Mouse (Mus musculus) midbrain, embryonic 11.5 days (tissue): Measurements from ENCODE around the gene Catsperz. TPM values are rescaled to one million over a fixed set of nuclear protein-coding genes. Genes with fewer than 3 reads are reported as not detected.
A peak's percentile ranks its signal among the peaks of the same experiment; 100 is the strongest.

Experiments used
- ATAC-seq: fragments of 200-750 bp; cut with Nextera tagmentation; 2 replicates; pipeline ENCODE4 v1.8.0; 2017; ENCODE audit warnings: moderate TSS enrichment, moderate library complexity; ENCODE audit not compliant: low FRiP score
- DNase-seq: peaks from one replicate; pipeline ENCODE4 v3.0.0; 2015; ENCODE audit warnings: low spot score; ENCODE audit errors: missing footprints
- H3K27ac ChIP-seq: fragments of 300-500 bp; sonication (generic); 2 replicates; pipeline ENCODE4 v1.5.1; 2014; ENCODE audit warnings: low read depth, low read length
- H3K27me3 ChIP-seq: fragments of 300-500 bp; sonication (generic); 2 replicates; pipeline ENCODE4 v1.6.1; 2014; ENCODE audit warnings: mild to moderate bottlenecking, low read length, moderate library complexity, mixed read lengths; ENCODE audit not compliant: control insufficient read depth, insufficient read depth
- H3K36me3 ChIP-seq: fragments of 300-500 bp; sonication (generic); 2 replicates; pipeline ENCODE4 v1.6.1; 2014; ENCODE audit warnings: mild to moderate bottlenecking, low read length, moderate library complexity, mixed read lengths; ENCODE audit not compliant: control insufficient read depth, insufficient read depth
- H3K4me1 ChIP-seq: fragments of 300-500 bp; sonication (generic); 2 replicates; pipeline ENCODE4 v1.6.1; 2014; ENCODE audit warnings: low read length; ENCODE audit not compliant: control insufficient read depth, insufficient read depth
- H3K4me2 ChIP-seq: fragments of 300-500 bp; sonication (generic); 2 replicates; pipeline ENCODE4 v1.6.1; 2014; ENCODE audit warnings: mild to moderate bottlenecking, moderate library complexity
- H3K4me3 ChIP-seq: fragments of 300-500 bp; sonication (generic); 2 replicates; pipeline ENCODE4 v1.5.1; 2014; ENCODE audit warnings: low read depth, low read length
- H3K9ac ChIP-seq: fragments of 300-500 bp; sonication (generic); 2 replicates; pipeline ENCODE4 v1.6.1; 2014; ENCODE audit warnings: low read length
- H3K9me3 ChIP-seq: fragments of 300-500 bp; sonication (generic); 2 replicates; pipeline ENCODE4 v1.6.1; 2016; ENCODE audit warnings: low read length; ENCODE audit not compliant: control insufficient read depth
- WGBS: fragments of 180-500 bp; shearing (Covaris S2); extraction: QIAGEN DNeasy Blood & Tissue Kit; methylation state at CpG from one replicate; pipeline ENCODE4 v1.1.7; 2014; 5-methylcytosine and 5-hydroxymethylcytosine counted together
- polyA plus RNA-seq: library from polyadenylated mRNA; unstranded; fragments of >200 nt; fragmentation: Nextera tagmentation; extraction: Ambion mirVana; gene quantifications from 2 replicates; pipeline ENCODE4 v1.2.1, GENCODE M21; 2014

Catsperz gene
- polyA plus RNA-seq, 1 experiment from 2014 or later: not detected

DNA sequence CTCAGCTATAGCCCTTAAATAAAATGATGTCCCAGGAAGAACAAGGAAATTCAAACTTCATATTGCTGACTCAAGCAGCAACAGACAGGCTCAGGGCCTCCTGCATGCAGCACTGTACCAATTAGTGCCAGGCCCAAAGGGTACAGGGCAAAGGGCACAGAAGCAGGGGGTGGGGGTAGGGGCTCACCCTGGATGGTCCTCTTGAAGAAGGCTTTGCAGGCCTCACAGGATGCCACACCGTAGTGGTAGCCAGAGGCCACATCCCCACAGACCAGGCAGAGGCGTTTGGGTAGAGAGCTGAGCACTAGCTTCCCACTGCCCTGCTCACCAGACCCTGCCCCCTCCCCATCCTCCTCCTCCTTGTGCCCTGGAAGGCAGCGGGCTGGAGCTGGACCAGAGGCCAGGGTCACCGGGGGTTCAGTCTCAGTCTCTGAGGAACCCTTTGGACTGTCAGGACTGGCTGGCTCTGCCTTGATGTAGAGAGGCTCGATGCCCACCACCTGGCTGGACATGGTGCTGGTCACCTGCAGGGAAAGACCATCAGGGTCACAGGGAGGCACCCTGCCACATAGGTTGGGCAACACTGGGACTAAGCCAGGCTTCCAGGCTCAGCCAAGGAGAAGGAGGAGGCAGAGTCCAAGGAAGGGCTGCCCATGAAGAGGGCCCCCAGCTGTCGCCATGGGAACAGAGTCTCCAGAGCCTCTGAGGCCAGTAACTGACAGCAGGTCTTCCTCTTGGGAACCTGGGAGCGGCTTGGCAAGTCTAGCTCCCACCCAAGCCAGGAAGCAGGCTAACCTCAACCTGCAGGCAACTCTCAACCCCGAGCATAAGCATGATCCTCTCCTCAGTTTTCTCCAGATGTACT, 5.1 kb downstream of the Catsperz start:
- Histone ChIP-seq H3K27me3 (peaks cover 27% of the 10 kb centered on the region), H3K4me2 (peak overlapping the region; percentile 97), H3K27ac (no peak overlapping the region), H3K9me3 (no peaks in the 10 kb centered on the region), H3K9ac (peak overlapping the region; percentile 89), H3K36me3 (no peaks in the 10 kb centered on the region), H3K4me1 (peaks cover 17% of the 10 kb centered on the region), H3K4me3 (peak overlapping the region; percentile 80)
- WGBS: 43% methylated on average over 8 of the region's 8 CpGs
- DNase-seq (peak; percentile 84), ATAC-seq (no peak)

GRCm38 (mm10) chr19:6919431-6919830, 5.7 kb downstream of the Catsperz start:
- Histone ChIP-seq H3K4me2 (no peak overlapping the region), H3K27me3 (peaks cover 21% of the 10 kb centered on the region), H3K27ac (no peak overlapping the region), H3K9me3 (no peaks in the 10 kb centered on the region), H3K9ac (no peak overlapping the region), H3K4me1 (peaks cover 17% of the 10 kb centered on the region), H3K36me3 (no peaks in the 10 kb centered on the region), H3K4me3 (no peak overlapping the region)
- no peak for ATAC-seq
- DNase-seq: no peak

- WGBS: 95% methylated on average over 4 of the region's 4 CpGs
- DNase-seq: no peak
Measured at GRCm38 (mm10) chr19:6918321-6918720, 6.9 kb downstream of the Catsperz start.

DNA sequence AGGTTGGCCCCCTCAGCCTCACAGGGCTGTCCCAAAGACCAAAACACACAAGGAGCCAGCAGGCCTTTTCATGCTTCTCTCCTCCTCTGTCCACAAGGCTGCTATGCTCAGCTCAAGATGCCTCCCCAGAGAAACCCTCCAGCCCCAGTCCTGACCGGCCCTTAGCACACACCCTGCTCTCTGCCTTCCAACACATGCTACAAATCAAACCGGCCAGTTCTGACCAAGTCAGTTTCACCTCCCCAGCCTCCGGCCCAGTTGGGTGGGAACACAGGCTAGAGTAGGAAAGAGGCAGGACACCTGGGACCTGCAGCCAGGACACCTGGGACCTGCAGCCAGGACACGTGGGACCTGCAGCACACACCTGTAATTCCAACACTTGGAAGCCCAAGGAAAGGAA, 8.7 kb downstream of the Catsperz start:
- no peak overlapping the region for H3K4me3 ChIP-seq
- H3K4me2 ChIP-seq: no peak overlapping the region
- DNase-seq (peak; percentile 62), ATAC-seq (no peak)
- 90% methylated on average over 4 of the region's 4 CpGs for WGBS
- H3K4me1 ChIP-seq: peaks cover 12% of the 10 kb centered on the region
- H3K27me3 ChIP-seq: no peaks in the 10 kb centered on the region
- no peak overlapping the region for H3K27ac ChIP-seq
- no peaks in the 10 kb centered on the region for H3K9me3 ChIP-seq
- H3K9ac ChIP-seq: no peak overlapping the region
- peaks cover 8% of the 10 kb centered on the region for H3K36me3 ChIP-seq

More at GRCm38 (mm10) chr19:6918321-6918720, 6.9 kb downstream of the Catsperz start:
- no peak for ATAC-seq
- peaks cover 17% of the 10 kb centered on the region for H3K4me1 ChIP-seq
- H3K27me3 ChIP-seq: peaks cover 10% of the 10 kb centered on the region
- H3K9me3 ChIP-seq: no peaks in the 10 kb centered on the region
- no peak overlapping the region for H3K27ac ChIP-seq
- H3K4me2 ChIP-seq: no peak overlapping the region
- H3K4me3 ChIP-seq: no peak overlapping the region
- no peak overlapping the region for H3K9ac ChIP-seq
- no peaks in the 10 kb centered on the region; the same call in 1 of the 2 replicates for H3K36me3 ChIP-seq

- H3K4me2 ChIP-seq: no peak overlapping the region
- no peak overlapping the region for H3K4me3 ChIP-seq
- H3K9ac ChIP-seq: no peak overlapping the region
- no peak for DNase-seq
- ATAC-seq: no peak
- H3K27ac ChIP-seq: no peak overlapping the region
- no peaks in the 10 kb centered on the region for H3K9me3 ChIP-seq
- H3K4me1 ChIP-seq: peaks cover 10% of the 10 kb centered on the region
- WGBS: 90% methylated on average over 4 of the region's 4 CpGs
- H3K27me3 ChIP-seq: no peaks in the 10 kb centered on the region
- H3K36me3 ChIP-seq: peaks cover 10% of the 10 kb centered on the region
Measured at GRCm38 (mm10) chr19:6915276-6915675, 9.9 kb downstream of the Catsperz start.

DNA sequence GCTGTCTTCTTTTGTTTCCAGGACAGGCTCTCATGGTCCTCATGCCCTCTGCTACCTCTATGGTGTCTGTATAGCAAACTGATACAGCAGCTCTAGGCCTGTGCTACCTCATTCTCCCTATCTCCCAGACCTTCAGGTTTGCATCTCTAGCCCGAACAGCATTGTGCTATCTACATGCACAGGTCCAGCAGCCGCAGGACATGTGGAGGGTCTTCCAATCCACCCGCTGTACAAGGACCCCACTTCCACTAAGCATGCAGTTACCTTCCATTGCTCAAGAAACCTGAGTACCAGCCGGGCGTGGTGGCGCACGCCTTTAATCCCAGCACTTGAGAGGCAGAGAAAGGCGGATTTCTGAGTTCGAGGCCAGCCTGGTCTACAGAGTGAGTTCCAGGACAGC, 10.6 kb downstream of the Catsperz start:
- ATAC-seq (no peak), DNase-seq (no peak)
- H3K27me3 ChIP-seq: no peaks in the 10 kb centered on the region
- peaks cover 10% of the 10 kb centered on the region for H3K36me3 ChIP-seq
- H3K4me1 ChIP-seq: peaks cover 6% of the 10 kb centered on the region
- no peak overlapping the region for H3K4me3 ChIP-seq
- no peak overlapping the region for H3K27ac ChIP-seq
- 86% methylated on average over 9 of the region's 9 CpGs for WGBS
- no peak overlapping the region for H3K4me2 ChIP-seq
- H3K9ac ChIP-seq: no peak overlapping the region
- H3K9me3 ChIP-seq: no peaks in the 10 kb centered on the region

- H3K27ac ChIP-seq: no peak overlapping the region
- no peak overlapping the region for H3K4me2 ChIP-seq
- no peak overlapping the region for H3K4me3 ChIP-seq
- H3K27me3 ChIP-seq: no peaks in the 10 kb centered on the region
- WGBS: 86% methylated on average over 11 of the region's 11 CpGs
- peaks cover 7% of the 10 kb centered on the region for H3K4me1 ChIP-seq
- DNase-seq (no peak), ATAC-seq (no peak)
- no peak overlapping the region for H3K9ac ChIP-seq
- peaks cover 10% of the 10 kb centered on the region for H3K36me3 ChIP-seq
- no peaks in the 10 kb centered on the region for H3K9me3 ChIP-seq
Measured at GRCm38 (mm10) chr19:6913991-6914390, 11.2 kb downstream of the Catsperz start.

- H3K27ac ChIP-seq: no peak overlapping the region
- peaks cover 10% of the 10 kb centered on the region for H3K36me3 ChIP-seq
- WGBS: 86% methylated on average over 6 of the region's 6 CpGs
- H3K4me1 ChIP-seq: peaks cover 16% of the 10 kb centered on the region
- H3K9ac ChIP-seq: no peak overlapping the region
- H3K27me3 ChIP-seq: no peaks in the 10 kb centered on the region
- ATAC-seq: no peak
- H3K4me2 ChIP-seq: no peak overlapping the region
- DNase-seq: no peak
- H3K4me3 ChIP-seq: no peak overlapping the region
- H3K9me3 ChIP-seq: no peaks in the 10 kb centered on the region
Measured at GRCm38 (mm10) chr19:6913036-6913435, 12.1 kb downstream of the Catsperz start.

DNA sequence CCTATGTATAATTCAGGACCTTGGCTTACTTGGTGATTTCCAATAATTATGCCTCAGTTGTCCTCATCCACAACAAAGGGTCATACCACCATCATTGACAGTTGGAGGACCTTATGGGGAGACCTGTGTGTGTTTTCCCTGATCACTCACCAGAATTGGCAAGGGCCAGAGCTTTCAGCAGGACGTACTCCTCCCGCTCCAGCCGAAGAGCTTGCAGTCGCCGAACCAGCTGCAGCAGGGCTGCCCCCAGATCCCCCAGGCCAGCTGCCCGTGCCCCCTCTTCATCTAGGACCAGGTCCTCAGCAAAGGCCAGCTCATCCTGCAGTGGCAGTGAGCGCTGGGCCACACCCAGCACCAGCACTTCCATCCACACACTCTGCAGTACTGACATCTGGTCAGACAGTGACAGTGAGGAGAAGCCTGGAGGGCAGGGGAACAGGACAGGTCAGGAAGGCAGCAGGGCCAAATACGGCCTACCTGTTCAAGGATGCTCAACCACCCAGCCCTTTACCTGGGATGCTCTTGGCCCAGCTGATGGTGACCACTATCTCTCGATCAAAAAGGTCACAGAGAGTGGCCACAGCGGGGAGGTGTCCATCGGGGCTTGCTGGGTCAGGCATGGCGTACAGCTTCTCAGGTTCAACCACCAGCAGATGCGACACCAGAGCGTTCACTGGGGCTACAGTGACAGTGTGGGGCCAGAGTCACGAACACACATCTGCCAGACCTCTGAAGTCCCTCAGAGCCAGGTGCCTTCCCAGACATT, 12.8 kb downstream of the Catsperz start:
- Histone ChIP-seq H3K4me2 (no peak overlapping the region), H3K4me3 (no peak overlapping the region), H3K9ac (no peak overlapping the region), H3K9me3 (no peaks in the 10 kb centered on the region), H3K4me1 (peaks cover 18% of the 10 kb centered on the region), H3K36me3 (peaks cover 10% of the 10 kb centered on the region), H3K27ac (no peak overlapping the region), H3K27me3 (no peaks in the 10 kb centered on the region)
- 94% methylated on average over 15 of the region's 15 CpGs for WGBS
- ATAC-seq (no peak), DNase-seq (no peak)
